Mouse (Mus musculus) layer of hippocampus, adult 2 months (tissue): ENCODE measurements around the gene Myog. TPM values are rescaled to one million over a fixed set of nuclear protein-coding genes. Genes with fewer than 3 reads are reported as not detected.

Experiments
- DNase-seq, 2 experiments: peaks; one replicate each; pipeline ENCODE4 v3.0.0; 2022; ENCODE audit warnings: low spot score in 2 of 2
- H3K27ac ChIP-seq: fragments of 200-600 bp; 2 replicates; pipeline ENCODE4 v1.8.1; 2022
- H3K4me3 ChIP-seq: fragments of 200-600 bp; 2 replicates; pipeline ENCODE4 v1.8.1; 2022; ENCODE audit warnings: mild to moderate bottlenecking
- CTCF ChIP-seq: fragments of 200-600 bp; conservative IDR thresholded peaks from 2 replicates; pipeline ENCODE4 v1.8.1; 2022; ENCODE audit warnings: antibody characterized with exemption, mild to moderate bottlenecking, moderate library complexity
- total RNA-seq, 2 experiments: library from RNA; stranded (reverse); gene quantifications; 2 replicates each; pipeline ENCODE4 v1.2.3; 2021

The Myog gene
- total RNA-seq, 2 experiments from 2014 or later, result not detected

DNA sequence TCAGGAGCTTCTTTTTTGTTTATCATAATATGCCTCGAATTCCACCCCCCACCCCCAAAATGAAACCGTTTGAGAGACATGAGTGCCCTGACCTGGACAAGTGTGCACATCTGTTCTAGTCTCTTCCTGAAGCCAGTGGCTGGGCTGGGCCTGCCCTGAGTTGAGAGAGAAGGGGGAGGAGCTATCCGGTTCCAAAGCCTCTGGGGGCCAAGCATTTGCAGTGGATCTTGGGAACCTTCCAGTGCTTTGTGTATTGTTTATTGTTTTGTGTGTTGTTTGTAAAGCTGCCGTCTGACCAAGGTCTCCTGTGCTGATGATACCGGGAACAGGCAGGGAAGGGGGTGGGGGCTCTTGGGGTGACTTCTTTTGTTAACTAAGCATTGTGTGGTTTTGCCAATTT, 2.3 kb downstream of the Myog start:
- no peak for TF ChIP-seq CTCF
- no peak for DNase-seq
- H3K4me3 ChIP-seq, result no peak overlapping the region
- H3K27ac ChIP-seq, result peak overlapping the region; percentile 60; the same call in 1 of the 2 replicates

DNA sequence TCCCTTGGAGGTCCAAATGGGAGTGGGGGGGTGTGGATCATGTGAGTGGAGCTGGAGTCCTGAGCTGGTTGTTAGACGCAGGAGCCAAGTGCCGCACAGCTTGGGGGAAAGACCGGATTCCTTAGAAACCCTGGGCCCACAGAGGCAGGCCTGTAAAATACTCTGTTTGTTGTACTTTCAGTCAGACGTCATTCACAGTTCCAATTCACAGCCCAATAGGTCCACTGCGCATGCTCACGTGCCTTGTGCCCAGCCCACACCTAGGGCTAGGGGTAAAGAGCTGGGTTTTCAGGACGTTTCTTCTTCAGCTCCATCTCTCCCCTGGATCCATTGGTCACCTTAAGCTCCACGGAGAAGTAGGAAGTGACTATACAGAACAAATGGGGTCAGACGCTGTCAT, 2.8 kb downstream of the Myog start:
- peak overlapping the region; percentile 60 for H3K27ac ChIP-seq
- TF ChIP-seq CTCF, result no peak
- DNase-seq, result no peak
- H3K4me3 ChIP-seq, result no peak overlapping the region

DNA sequence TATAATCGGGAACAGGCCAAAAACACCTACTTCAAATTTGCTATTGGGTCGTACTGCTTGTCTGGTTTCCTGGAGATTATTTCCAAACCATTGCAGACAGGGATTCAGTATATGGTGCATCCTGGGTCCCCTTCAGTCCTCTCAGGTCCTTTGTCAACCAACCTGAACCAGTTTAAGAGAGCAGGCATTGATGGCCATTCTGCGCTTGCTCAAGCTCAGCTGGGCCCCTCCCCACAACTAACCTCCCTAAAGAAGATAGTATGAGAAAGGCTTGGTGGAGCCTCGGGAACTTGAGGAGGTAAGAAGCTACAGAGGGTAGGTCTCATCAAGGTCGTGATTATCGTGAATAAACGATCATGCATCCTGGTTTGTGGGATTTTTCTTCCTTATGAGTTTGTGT, 3.5 kb downstream of the Myog start:
- Histone ChIP-seq H3K4me3 (no peak overlapping the region), H3K27ac (peak overlapping the region; percentile 60)
- no peak for DNase-seq
- no peak for TF ChIP-seq CTCF

DNA sequence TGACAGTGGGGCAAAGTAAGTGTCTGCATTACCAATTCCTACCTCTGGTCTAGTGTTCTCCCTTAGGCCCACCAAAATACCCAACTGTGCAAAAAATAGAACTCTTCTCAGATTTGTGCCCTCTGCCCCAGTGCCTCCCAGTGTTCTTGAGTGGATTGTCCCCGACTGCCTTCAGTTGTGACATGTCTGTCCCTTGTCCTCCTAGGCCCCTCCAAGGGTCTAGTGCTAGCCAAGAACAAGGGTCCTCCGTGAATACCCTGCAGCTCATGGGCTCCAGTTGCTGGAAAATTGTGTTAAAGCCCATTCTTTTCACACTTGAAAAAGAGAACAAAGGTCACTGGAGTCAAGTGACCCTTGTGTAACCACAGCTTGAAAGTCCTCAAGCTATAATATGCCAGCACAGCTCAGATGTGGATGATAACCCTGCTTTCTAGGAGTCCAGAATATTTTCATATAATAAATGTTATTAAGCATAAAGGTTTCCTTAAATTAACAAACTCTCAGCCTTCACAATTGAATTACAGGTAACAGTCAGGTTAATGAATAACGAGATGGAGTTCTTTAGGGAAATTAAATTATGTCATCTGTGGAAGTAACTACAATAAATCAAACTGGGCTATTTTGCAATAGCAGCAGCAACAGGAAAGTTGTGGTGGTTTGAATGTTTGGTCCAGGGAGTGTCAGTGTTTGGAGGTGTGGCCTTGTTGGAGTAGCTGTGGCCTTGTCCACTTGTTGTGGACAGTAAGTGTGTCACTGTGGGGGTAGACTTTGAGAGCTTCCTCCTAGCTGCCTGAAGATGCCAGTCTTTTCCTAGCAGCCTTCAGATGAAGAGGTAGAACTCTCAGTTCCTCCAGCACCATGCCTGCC, 4.2 kb downstream of the Myog start:
- no peak for DNase-seq
- TF ChIP-seq CTCF, result peak; percentile 28; the same call in 1 of the 2 replicates
- no peak overlapping the region for H3K27ac ChIP-seq
- no peak overlapping the region for H3K4me3 ChIP-seq

DNA sequence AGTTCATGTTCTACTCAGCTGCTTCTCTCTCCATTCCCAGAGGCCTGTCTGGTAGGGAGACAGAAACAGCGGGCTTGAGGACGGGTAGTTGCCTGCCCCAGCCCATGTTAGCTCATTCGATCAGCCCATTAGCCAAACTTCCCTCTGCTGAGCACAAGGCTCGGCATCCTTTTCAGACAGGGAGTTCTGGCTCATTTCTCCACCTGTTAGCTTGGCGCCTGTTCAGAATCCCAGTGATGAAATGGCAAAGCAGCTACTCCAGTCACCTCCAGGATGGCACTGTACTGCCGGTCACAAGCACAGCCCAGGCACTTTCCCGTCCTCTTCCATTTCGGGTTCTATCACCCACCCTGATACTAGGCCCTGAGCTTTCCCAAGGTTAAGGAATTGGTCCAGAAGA, 7.5 kb downstream of the Myog start:
- Histone ChIP-seq H3K27ac (peak overlapping the region; percentile 80), H3K4me3 (no peak overlapping the region)
- TF ChIP-seq CTCF, result no peak
- peak; percentile 54 to 64 for DNase-seq

DNA sequence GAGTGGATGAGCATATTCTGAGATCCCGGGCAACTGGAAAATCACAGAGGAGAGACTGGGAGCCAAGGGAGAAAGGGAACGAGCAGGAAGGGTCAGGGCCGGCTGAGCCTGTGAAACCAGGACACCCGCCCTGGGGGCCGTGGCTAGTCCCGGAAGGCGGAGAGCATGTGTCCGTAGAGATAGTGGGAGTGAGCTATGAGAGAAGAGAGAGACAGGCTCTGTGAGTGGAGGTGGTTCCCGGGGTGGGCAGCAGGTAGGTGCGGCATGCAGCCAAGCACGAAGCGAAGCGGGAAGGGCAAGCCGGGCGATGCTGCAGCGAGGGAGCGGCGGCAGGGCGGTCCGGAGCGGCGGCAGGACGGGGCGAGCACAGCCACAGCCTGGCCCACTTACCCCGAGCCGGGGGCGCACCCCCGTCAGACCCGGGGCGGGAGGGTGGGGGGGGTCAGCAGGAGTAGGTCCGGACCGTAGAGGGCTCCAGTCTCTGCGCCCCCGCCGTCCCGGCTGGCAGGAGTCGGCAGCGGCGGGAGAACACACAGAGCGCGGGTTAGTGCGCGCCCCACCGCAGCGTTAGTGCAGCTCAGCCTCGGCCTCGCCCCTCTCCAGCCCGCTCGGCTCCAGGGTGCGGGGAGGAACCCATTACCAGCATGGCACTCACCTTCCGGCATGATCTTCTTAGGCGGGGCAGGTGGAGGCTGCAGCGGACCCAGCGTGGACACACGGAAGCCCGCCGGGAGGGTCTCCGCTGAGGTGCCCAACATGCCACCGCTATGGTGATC, 9.0 kb downstream of the Myog start:
- DNase-seq, result no peak
- peak overlapping the region; percentile 32; the same call in 1 of the 2 replicates for H3K27ac ChIP-seq
- peak overlapping the region; percentile 50 for H3K4me3 ChIP-seq
- no peak for TF ChIP-seq CTCF

DNA sequence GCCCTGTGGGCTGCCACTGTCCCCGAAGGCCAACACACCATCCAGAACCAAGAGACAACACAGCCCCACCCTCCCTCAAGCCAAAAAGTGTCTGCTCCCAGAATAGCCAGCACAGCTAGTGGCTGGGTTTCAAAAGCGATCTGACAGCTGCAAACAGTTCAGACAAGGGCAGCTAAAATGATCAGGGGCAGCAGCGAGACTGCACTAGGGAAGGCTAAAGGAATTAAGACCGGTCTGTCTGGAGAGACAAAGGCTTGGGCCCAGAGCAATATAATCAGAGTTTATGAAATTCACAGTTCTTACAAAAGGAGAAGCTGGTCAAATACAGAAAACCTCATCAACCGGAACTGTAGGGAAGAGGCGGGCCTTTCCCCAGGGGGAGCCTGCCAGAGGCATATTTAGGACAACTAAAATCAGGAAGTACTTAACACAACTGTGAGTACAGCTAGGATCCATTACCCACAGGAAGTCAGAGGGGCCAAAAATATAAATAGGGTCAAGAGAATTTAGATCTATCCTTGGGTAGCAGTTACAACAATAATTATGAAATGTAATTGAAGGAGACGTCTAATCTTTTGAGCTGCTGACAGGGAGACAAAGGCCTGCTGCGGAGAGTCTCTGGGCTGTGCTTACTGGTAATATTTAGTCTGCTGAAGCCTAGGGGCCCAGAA, 12.9 kb downstream of the Myog start:
- no peak for DNase-seq
- TF ChIP-seq CTCF, result no peak
- Histone ChIP-seq H3K27ac (peak overlapping the region; percentile 63), H3K4me3 (no peak overlapping the region)

DNA sequence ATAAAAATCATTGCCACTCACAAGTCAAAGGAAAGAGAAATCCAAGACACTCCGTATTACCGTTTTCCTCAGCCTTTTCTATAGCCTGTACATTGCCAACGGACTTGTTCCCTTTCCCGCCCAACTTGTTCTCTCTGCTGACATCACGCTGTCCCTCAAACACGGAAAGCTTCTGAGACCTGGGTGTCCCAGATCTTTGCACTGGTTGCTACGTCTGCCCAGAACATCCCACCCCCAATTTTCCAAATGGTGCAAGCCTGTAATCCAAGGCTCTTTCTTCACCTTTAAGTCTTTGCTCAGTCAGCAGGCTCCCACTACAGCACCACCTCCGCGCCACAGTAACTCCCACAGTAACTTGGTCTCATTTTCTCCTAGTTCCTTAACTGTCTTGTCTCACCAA, 15.2 kb downstream of the Myog start:
- no peak for TF ChIP-seq CTCF
- Histone ChIP-seq H3K4me3 (no peak overlapping the region), H3K27ac (0 out of 2 replicates have a peak overlapping the region, but pooled peaks have one; percentile 53)

DNA sequence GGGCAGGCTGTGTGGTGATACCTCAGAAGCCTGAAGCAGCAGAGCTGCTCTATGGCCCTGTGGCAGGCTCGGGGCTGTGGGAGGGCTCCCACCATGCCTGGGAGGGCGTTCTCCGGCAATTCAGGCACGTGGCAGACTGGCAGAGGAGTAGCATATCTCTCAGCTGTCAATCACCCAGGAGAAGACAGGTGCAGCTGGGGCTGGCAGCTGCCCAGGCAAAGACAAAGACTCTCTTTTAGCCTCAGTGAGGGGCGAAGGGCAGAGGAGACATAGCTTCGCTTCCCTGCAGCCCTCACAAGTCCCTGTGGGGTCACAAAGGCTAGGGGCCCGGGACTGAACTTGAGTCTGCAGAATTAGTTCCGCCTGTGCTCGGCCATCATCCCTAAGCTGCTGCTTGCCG, 17.6 kb downstream of the Myog start:
- no peak for DNase-seq
- no peak overlapping the region for H3K27ac ChIP-seq
- TF ChIP-seq CTCF, result no peak

More for the DNA sequence above, 15.2 kb downstream of the Myog start:
- DNase-seq, result no peak

DNA sequence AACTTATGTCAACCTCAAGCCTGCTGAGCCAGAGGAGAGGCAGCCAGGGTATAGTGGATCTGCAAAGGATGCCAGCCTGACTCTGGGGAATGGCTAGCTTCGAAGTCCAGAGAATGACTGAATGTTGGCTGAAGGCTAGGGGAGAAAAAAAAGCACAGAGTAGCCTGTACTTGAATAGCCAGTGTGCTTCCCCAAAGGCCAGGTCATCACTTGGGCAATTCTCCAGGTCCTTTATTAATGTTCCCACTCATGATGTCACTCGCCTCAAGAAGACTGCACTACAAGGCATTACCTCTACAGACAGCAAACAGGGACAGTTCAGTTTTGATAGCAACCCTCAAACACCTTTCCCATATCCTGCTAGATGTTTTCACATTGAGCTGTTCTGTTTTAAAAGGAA, 20.5 kb downstream of the Myog start:
- TF ChIP-seq CTCF, result no peak

More for the DNA sequence above, 17.6 kb downstream of the Myog start:
- no peak overlapping the region for H3K4me3 ChIP-seq

DNA sequence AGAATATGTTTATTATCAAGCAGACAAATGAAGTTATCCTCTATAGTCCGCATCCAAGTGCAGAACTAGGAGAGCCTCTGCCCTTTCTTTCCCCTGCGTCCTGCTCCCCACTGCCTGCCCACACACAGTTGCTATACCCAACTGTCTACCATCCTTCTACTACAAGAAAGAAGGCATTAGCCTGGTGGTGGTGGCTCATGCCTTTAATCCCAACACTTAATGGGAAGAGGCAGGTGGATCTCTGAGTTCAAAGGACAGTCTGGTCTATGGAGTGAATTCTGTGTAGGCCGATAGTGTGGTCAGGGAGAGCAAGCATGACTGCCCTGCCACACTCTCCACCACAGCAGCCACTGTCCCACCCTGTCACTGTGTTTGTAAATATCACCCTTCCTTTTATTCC, 20.9 kb downstream of the Myog start:
- no peak overlapping the region for H3K4me3 ChIP-seq
- no peak for DNase-seq
- H3K27ac ChIP-seq, result 0 out of 2 replicates have a peak overlapping the region, but pooled peaks have one; percentile 1
- no peak for TF ChIP-seq CTCF

More for the DNA sequence above, 20.5 kb downstream of the Myog start:
- no peak for DNase-seq
- no peak overlapping the region for H3K4me3 ChIP-seq
- 0 out of 2 replicates have a peak overlapping the region, but pooled peaks have one; percentile 1 for H3K27ac ChIP-seq

DNA sequence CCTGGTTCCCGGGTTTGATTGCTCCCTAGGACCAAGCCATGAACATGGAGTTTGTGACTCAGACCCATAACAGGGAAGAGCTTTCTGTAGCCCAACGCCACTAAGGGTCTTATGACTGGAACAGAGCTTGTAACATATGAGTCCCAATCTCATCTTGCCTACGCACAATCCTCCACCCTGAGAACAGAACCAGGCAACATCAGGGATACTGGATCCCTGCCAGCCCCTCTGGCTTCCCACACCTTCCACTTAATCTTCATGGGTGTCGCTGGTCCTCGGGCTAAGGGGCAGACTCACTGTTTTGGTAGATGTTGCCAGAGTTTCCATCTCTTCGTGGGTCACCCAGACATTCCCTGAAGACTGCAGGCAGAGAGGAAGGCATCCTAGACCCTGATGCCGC, 22.0 kb downstream of the Myog start:
- no peak for TF ChIP-seq CTCF
- Histone ChIP-seq H3K27ac (peak overlapping the region; percentile 67), H3K4me3 (no peak overlapping the region)
- DNase-seq, result peak in 1 of 2 experiments; percentile 57

DNA sequence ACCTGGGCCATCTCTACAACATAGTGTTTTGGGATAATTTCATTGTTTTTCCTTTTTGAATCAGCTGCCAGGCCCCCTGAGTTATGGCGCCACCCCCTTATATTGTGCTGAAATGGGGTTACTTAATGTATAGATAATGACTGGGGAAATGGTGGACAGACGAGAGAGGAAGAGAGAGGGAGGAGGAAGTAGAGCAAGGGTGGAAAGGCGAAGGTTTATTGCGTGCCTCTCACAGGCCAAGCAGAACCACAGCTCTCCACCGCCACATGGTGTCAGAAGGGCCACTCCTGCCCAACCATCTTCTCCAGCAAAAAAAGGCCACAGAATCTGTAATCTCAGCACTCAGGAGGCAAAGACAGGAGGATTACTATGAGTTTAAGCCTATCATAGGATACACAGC, 25.4 kb downstream of the Myog start:
- TF ChIP-seq CTCF, result no peak
- DNase-seq, result no peak
- Histone ChIP-seq H3K27ac (no peak overlapping the region), H3K4me3 (no peak overlapping the region)
